Mouse (Mus musculus): ENCODE data around the gene Hist1h2af. TPM values are rescaled to one million over a fixed set of nuclear protein-coding genes. Genes with fewer than 3 reads are reported as not detected.

The Hist1h2af gene
- polyA plus RNA-seq, 1 experiment from 2014 or later: 3.3 TPM

GRCm38 (mm10) chr13:23518885-23519284 lies 14.8 kb upstream of the Hist1h2af start:
- H3K9ac ChIP-seq: no peak overlapping the region
- DNase-seq (ENCODE audit: low spot score) (peak; percentile 92), ATAC-seq (ENCODE audit: low FRiP score) (peak; percentile 49; the same call in 1 of the 2 replicates)
- H3K4me2 ChIP-seq (replicated peaks): peak overlapping the region; percentile 89
- H3K27me3 ChIP-seq (ENCODE audit: control insufficient read depth, insufficient read depth, low read length): no peaks in the 10 kb centered on the region
- WGBS: under 1% methylated on average over 6 of the region's 6 CpGs
- no peaks in the 10 kb centered on the region for H3K36me3 ChIP-seq (replicated peaks; ENCODE audit: control insufficient read depth, insufficient read depth)
- H3K4me1 ChIP-seq (replicated peaks; ENCODE audit: control insufficient read depth, insufficient read depth, low read length): peaks cover 10% of the 10 kb centered on the region; the same call in 1 of the 2 replicates
- H3K27ac ChIP-seq: no peak overlapping the region
- H3K4me3 ChIP-seq (replicated peaks; ENCODE audit: low read length): peak overlapping the region; percentile 46
- H3K9me3 ChIP-seq (ENCODE audit: control insufficient read depth, low read length): no peaks in the 10 kb centered on the region

GRCm38 (mm10) chr13:23519416-23519815 lies 14.3 kb upstream of the Hist1h2af start:
- Histone ChIP-seq H3K9ac (no peak overlapping the region), H3K27me3 (ENCODE audit: control insufficient read depth, insufficient read depth, low read length) (no peaks in the 10 kb centered on the region), H3K27ac (no peak overlapping the region), H3K4me2 (replicated peaks) (peak overlapping the region; percentile 89), H3K4me1 (replicated peaks; ENCODE audit: control insufficient read depth, insufficient read depth, low read length) (peaks cover 10% of the 10 kb centered on the region; the same call in 1 of the 2 replicates), H3K9me3 (ENCODE audit: control insufficient read depth, low read length) (no peaks in the 10 kb centered on the region), H3K36me3 (replicated peaks; ENCODE audit: control insufficient read depth, insufficient read depth) (no peaks in the 10 kb centered on the region), H3K4me3 (replicated peaks; ENCODE audit: low read length) (peak overlapping the region; percentile 46)
- 2% methylated on average over 10 of the region's 10 CpGs for WGBS
- ATAC-seq (ENCODE audit: low FRiP score) (no peak; the same call in 1 of the 2 replicates), DNase-seq (ENCODE audit: low spot score) (peak; percentile 92)

- peak overlapping the region; percentile 0; the same call in 1 of the 2 replicates for H3K4me3 ChIP-seq (replicated peaks; ENCODE audit: low read length)
- no peak for ATAC-seq (ENCODE audit: low FRiP score)
- no peaks in the 10 kb centered on the region for H3K36me3 ChIP-seq (replicated peaks; ENCODE audit: control insufficient read depth, insufficient read depth)
- H3K9ac ChIP-seq: no peak overlapping the region
- H3K9me3 ChIP-seq (ENCODE audit: control insufficient read depth, low read length): no peaks in the 10 kb centered on the region
- H3K4me2 ChIP-seq (replicated peaks): peak overlapping the region; percentile 38
- H3K4me1 ChIP-seq (replicated peaks; ENCODE audit: control insufficient read depth, insufficient read depth, low read length): peaks cover 3% of the 10 kb centered on the region; the same call in 1 of the 2 replicates
- DNase-seq (ENCODE audit: low spot score): peak; percentile 79
- H3K27me3 ChIP-seq (ENCODE audit: control insufficient read depth, insufficient read depth, low read length): no peaks in the 10 kb centered on the region
- 2% methylated on average over 14 of the region's 14 CpGs for WGBS
- no peak overlapping the region for H3K27ac ChIP-seq
Measured at GRCm38 (mm10) chr13:23521703-23522102, 12.0 kb upstream of the Hist1h2af start.

GRCm38 (mm10) chr13:23523976-23524375 lies 9.7 kb upstream of the Hist1h2af start:
- no peaks in the 10 kb centered on the region for H3K9me3 ChIP-seq (ENCODE audit: control insufficient read depth, low read length)
- H3K36me3 ChIP-seq (replicated peaks; ENCODE audit: control insufficient read depth, insufficient read depth): no peaks in the 10 kb centered on the region
- ATAC-seq (ENCODE audit: low FRiP score) (no peak), DNase-seq (ENCODE audit: low spot score) (no peak)
- H3K4me1 ChIP-seq (replicated peaks; ENCODE audit: control insufficient read depth, insufficient read depth, low read length): peaks cover 3% of the 10 kb centered on the region; the same call in 1 of the 2 replicates
- no peak overlapping the region for H3K4me3 ChIP-seq (replicated peaks; ENCODE audit: low read length)
- no peak overlapping the region for H3K4me2 ChIP-seq (replicated peaks)
- H3K27me3 ChIP-seq (ENCODE audit: control insufficient read depth, insufficient read depth, low read length): no peaks in the 10 kb centered on the region
- WGBS: 38% methylated on average over 5 of the region's 5 CpGs
- H3K9ac ChIP-seq: no peak overlapping the region
- no peak overlapping the region for H3K27ac ChIP-seq

- WGBS: 9% methylated on average over 5 of the region's 5 CpGs
- no peak for ATAC-seq (ENCODE audit: low FRiP score)
- no peaks in the 10 kb centered on the region for H3K27me3 ChIP-seq (ENCODE audit: control insufficient read depth, insufficient read depth, low read length)
- H3K4me1 ChIP-seq (replicated peaks; ENCODE audit: control insufficient read depth, insufficient read depth, low read length): peaks cover 6% of the 10 kb centered on the region
- DNase-seq (ENCODE audit: low spot score): peak; percentile 85
- H3K27ac ChIP-seq: no peak overlapping the region
- no peak overlapping the region for H3K4me3 ChIP-seq (replicated peaks; ENCODE audit: low read length)
- no peaks in the 10 kb centered on the region for H3K36me3 ChIP-seq (replicated peaks; ENCODE audit: control insufficient read depth, insufficient read depth)
- H3K9me3 ChIP-seq (ENCODE audit: control insufficient read depth, low read length): no peaks in the 10 kb centered on the region
- H3K9ac ChIP-seq: no peak overlapping the region
- H3K4me2 ChIP-seq (replicated peaks): peak overlapping the region; percentile 24
Measured at GRCm38 (mm10) chr13:23524654-23525053, 9.1 kb upstream of the Hist1h2af start.

- WGBS: 2% methylated on average over 10 of the region's 10 CpGs
- peak; percentile 59 for DNase-seq (ENCODE audit: low spot score)
Measured at GRCm38 (mm10) chr13:23525901-23526300, 7.8 kb upstream of the Hist1h2af start.

GRCm38 (mm10) chr13:23526312-23526711 lies 7.4 kb upstream of the Hist1h2af start:
- under 1% methylated on average over 17 of the region's 17 CpGs for WGBS
- peak overlapping the region; percentile 77 for H3K27ac ChIP-seq
- H3K27me3 ChIP-seq (ENCODE audit: control insufficient read depth, insufficient read depth, low read length): no peaks in the 10 kb centered on the region
- peak overlapping the region; percentile 63 for H3K4me2 ChIP-seq (replicated peaks)
- ATAC-seq (ENCODE audit: low FRiP score): peak; percentile 70
- peaks cover 8% of the 10 kb centered on the region for H3K4me1 ChIP-seq (replicated peaks; ENCODE audit: control insufficient read depth, insufficient read depth, low read length)
- H3K9me3 ChIP-seq (ENCODE audit: control insufficient read depth, low read length): no peaks in the 10 kb centered on the region
- H3K9ac ChIP-seq: peak overlapping the region; percentile 63
- DNase-seq (ENCODE audit: low spot score): peak; percentile 100
- H3K36me3 ChIP-seq (replicated peaks; ENCODE audit: control insufficient read depth, insufficient read depth): no peaks in the 10 kb centered on the region
- H3K4me3 ChIP-seq (replicated peaks; ENCODE audit: low read length): peak overlapping the region; percentile 44

More at GRCm38 (mm10) chr13:23525901-23526300, 7.8 kb upstream of the Hist1h2af start:
- no peak overlapping the region for H3K27ac ChIP-seq
- peaks cover 10% of the 10 kb centered on the region for H3K4me1 ChIP-seq (replicated peaks; ENCODE audit: control insufficient read depth, insufficient read depth, low read length)
- H3K9ac ChIP-seq: no peak overlapping the region
- peak overlapping the region; percentile 44 for H3K4me3 ChIP-seq (replicated peaks; ENCODE audit: low read length)
- H3K27me3 ChIP-seq (ENCODE audit: control insufficient read depth, insufficient read depth, low read length): no peaks in the 10 kb centered on the region
- peak overlapping the region; percentile 63 for H3K4me2 ChIP-seq (replicated peaks)
- no peaks in the 10 kb centered on the region for H3K36me3 ChIP-seq (replicated peaks; ENCODE audit: control insufficient read depth, insufficient read depth)
- no peak for ATAC-seq (ENCODE audit: low FRiP score)
- H3K9me3 ChIP-seq (ENCODE audit: control insufficient read depth, low read length): no peaks in the 10 kb centered on the region

GRCm38 (mm10) chr13:23529005-23529404 lies 4.7 kb upstream of the Hist1h2af start:
- ATAC-seq (ENCODE audit: low FRiP score): no peak
- Histone ChIP-seq H3K4me3 (replicated peaks; ENCODE audit: low read length) (0 out of 2 replicates have a peak overlapping the region, but pooled peaks have one; percentile 3), H3K4me1 (replicated peaks; ENCODE audit: control insufficient read depth, insufficient read depth, low read length) (peaks cover 23% of the 10 kb centered on the region), H3K9ac (no peak overlapping the region), H3K4me2 (replicated peaks) (peak overlapping the region; percentile 55), H3K9me3 (ENCODE audit: control insufficient read depth, low read length) (no peaks in the 10 kb centered on the region), H3K27me3 (ENCODE audit: control insufficient read depth, insufficient read depth, low read length) (no peaks in the 10 kb centered on the region), H3K36me3 (replicated peaks; ENCODE audit: control insufficient read depth, insufficient read depth) (no peaks in the 10 kb centered on the region), H3K27ac (no peak overlapping the region)
- no peak for DNase-seq (ENCODE audit: low spot score)
- 60% methylated on average over 5 of the region's 5 CpGs for whole genome bisulfite sequencing

GRCm38 (mm10) chr13:23529480-23530165 lies 4.1 kb upstream of the Hist1h2af start:
- peak overlapping the region; percentile 49 for H3K4me3 ChIP-seq (replicated peaks; ENCODE audit: low read length)
- peak overlapping the region; percentile 95 for H3K27ac ChIP-seq
- H3K9ac ChIP-seq: peak overlapping the region; percentile 84
- WGBS: 34% methylated on average over 2 of the region's 2 CpGs
- no peaks in the 10 kb centered on the region for H3K27me3 ChIP-seq (ENCODE audit: control insufficient read depth, insufficient read depth, low read length)
- ATAC-seq (ENCODE audit: low FRiP score) (no peak), DNase-seq (ENCODE audit: low spot score) (no peak)
- no peaks in the 10 kb centered on the region for H3K9me3 ChIP-seq (ENCODE audit: control insufficient read depth, low read length)
- no peaks in the 10 kb centered on the region for H3K36me3 ChIP-seq (replicated peaks; ENCODE audit: control insufficient read depth, insufficient read depth)
- peaks cover 27% of the 10 kb centered on the region for H3K4me1 ChIP-seq (replicated peaks; ENCODE audit: control insufficient read depth, insufficient read depth, low read length)
- H3K4me2 ChIP-seq (replicated peaks): peak overlapping the region; percentile 55

All from hindbrain, embryonic 14.5 days (tissue).